ENCODE assay signal across 21 mouse cellular contexts in the genomic region with DNA sequence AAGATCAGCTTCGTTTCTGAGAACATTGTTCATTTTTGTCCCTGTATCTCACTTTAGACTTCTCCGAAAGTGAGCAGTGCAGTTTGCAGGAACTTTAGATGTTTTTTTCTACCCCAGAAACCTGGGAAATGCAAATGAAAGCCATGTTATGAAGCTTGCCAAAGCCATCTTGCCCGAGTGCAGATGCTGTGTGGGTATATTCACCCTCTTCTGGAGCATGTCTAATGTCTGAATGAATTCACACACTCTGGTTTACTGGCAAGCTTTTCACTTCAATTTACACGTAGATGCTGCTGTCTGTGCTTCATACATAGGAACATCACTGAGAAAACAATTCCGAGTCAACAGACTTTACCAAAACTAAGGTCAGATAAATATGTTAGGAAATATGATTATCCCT.
A peak's percentile ranks its signal among the peaks of the same experiment; 100 is the strongest.
DNase-seq lines count a peak whose midpoint lies in the region; ATAC-seq and TF ChIP-seq lines count a peak whose summit lies in the region.
"Had no signal": no experiment of that assay in that cellular context is flagged by ENCODE, and none has a peak within 500 bp of the region (broad histone marks: within the 10 kb centered on the region; RNA-seq: fewer than 3 reads in every experiment).

No protein-coding gene starts in this region.

- no peak overlapping the region for H3K27ac ChIP-seq in forebrain, postnatal 0 days (ENCODE audit: low read depth, low read length)
- no peak overlapping the region for H3K27ac ChIP-seq in forebrain, embryonic 12.5 days
- no peak overlapping the region for H3K27ac ChIP-seq in left cerebral cortex, adult 2 months
- H3K27ac ChIP-seq: embryonic facial prominence, embryonic 12.5 days; liver, embryonic 15.5 days; lung, embryonic 15.5 days; neural tube, embryonic 15.5 days had no signal

- DNase-seq in forebrain, postnatal 0 days, result peak; percentile 13
- peak; percentile 1 to 4 for DNase-seq in left cerebral cortex, adult 9 months (ENCODE audit: low spot score in 2 of 2)
- DNase-seq in left cerebral cortex, adult 2 months (ENCODE audit: extremely low spot score in 1 of 2, low spot score in 2 of 2), result no peak
- peak; percentile 60 for DNase-seq in brain, embryonic 14.5 days (ENCODE audit: low read depth)
- DNase-seq in left cerebral cortex, postnatal 36 days (ENCODE audit: low spot score in 2 of 2), result peak; percentile 9 to 10
- DNase-seq in kidney, adult 11 months, result no peak
- DNase-seq: adrenal gland, postnatal 25 days; cerebellum, adult 11-12 months; gastrocnemius, postnatal 25 days; heart, adult 18-20 months; heart, postnatal 10 days; kidney, adult 18-20 months; liver; lung, postnatal 4 days; thymus, postnatal 25 days had no signal

- H3K9me3 ChIP-seq in forebrain, postnatal 0 days (ENCODE audit: low read length), result no peaks in the 10 kb centered on the region
- no peaks in the 10 kb centered on the region for H3K9me3 ChIP-seq in forebrain, embryonic 12.5 days
- H3K9me3 ChIP-seq: embryonic facial prominence, embryonic 12.5 days; heart, embryonic 12.5 days; liver, embryonic 15.5 days; lung, embryonic 15.5 days; neural tube, embryonic 15.5 days had no signal

- no peak overlapping the region for H3K4me3 ChIP-seq in forebrain, postnatal 0 days (ENCODE audit: low read depth, low read length)
- H3K4me3 ChIP-seq in forebrain, embryonic 12.5 days (replicated peaks), result no peak overlapping the region
- no peak overlapping the region for H3K4me3 ChIP-seq in left cerebral cortex, adult 2 months
- H3K4me3 ChIP-seq: embryonic facial prominence, embryonic 12.5 days; heart, embryonic 12.5 days; liver, embryonic 15.5 days; lung, embryonic 15.5 days; neural tube, embryonic 15.5 days had no signal

- no peak for TF ChIP-seq POLR2A in brain, embryonic 14.5 days (IDR thresholded peaks at IDR 0.05; ENCODE audit: borderline replicate concordance, extremely low read depth, insufficient read depth, insufficient read length, poor library complexity, severe bottlenecking)

- no peak overlapping the region for H3K9ac ChIP-seq in forebrain, postnatal 0 days
- no peak overlapping the region for H3K9ac ChIP-seq in forebrain, embryonic 12.5 days
- H3K9ac ChIP-seq: embryonic facial prominence, embryonic 12.5 days; heart, embryonic 12.5 days; liver, embryonic 15.5 days; lung, embryonic 15.5 days; neural tube, embryonic 15.5 days had no signal

- no peaks in the 10 kb centered on the region for H3K4me1 ChIP-seq in forebrain, postnatal 0 days (ENCODE audit: insufficient read depth)
- no peaks in the 10 kb centered on the region for H3K4me1 ChIP-seq in forebrain, embryonic 12.5 days
- H3K4me1 ChIP-seq: embryonic facial prominence, embryonic 12.5 days; heart, embryonic 12.5 days; liver, embryonic 15.5 days; lung, embryonic 15.5 days; neural tube, embryonic 15.5 days had no signal

- no peaks in the 10 kb centered on the region for H3K27me3 ChIP-seq in forebrain, postnatal 0 days (ENCODE audit: insufficient read depth, low read length)
- 0 out of 2 replicates have a peak, but pooled peaks cover 3% of the 10 kb centered on the region for H3K27me3 ChIP-seq in forebrain, embryonic 12.5 days
- H3K27me3 ChIP-seq: embryonic facial prominence, embryonic 12.5 days; heart, embryonic 12.5 days; liver, embryonic 15.5 days; lung, embryonic 15.5 days; neural tube, embryonic 15.5 days had no signal

- no peaks in the 10 kb centered on the region for H3K36me3 ChIP-seq in forebrain, postnatal 0 days (ENCODE audit: insufficient read depth)
- no peaks in the 10 kb centered on the region for H3K36me3 ChIP-seq in forebrain, embryonic 12.5 days (replicated peaks)
- H3K36me3 ChIP-seq: embryonic facial prominence, embryonic 12.5 days; heart, embryonic 12.5 days; liver, embryonic 15.5 days; lung, embryonic 15.5 days; neural tube, embryonic 15.5 days had no signal

- intact Hi-C loops in left cerebral cortex, adult 2 months (cut with DNase I), result loop anchor here (10.0 kb wide), 1 partner anchor 586 kb away; no protein-coding TSS in a partner anchor
- intact Hi-C loops in left cerebral cortex, postnatal 36 days (cut with DNase I), result no loop called here

- H3K4me2 ChIP-seq in forebrain, postnatal 0 days (ENCODE audit: low read depth), result no peak overlapping the region
- H3K4me2 ChIP-seq in forebrain, embryonic 12.5 days, result no peak overlapping the region
- H3K4me2 ChIP-seq: embryonic facial prominence, embryonic 12.5 days; heart, embryonic 12.5 days; liver, embryonic 15.5 days; lung, embryonic 15.5 days; neural tube, embryonic 15.5 days had no signal

- 58% methylated on average over 5 of the region's 5 CpGs for WGBS in forebrain, postnatal 0 days
- WGBS in forebrain, embryonic 12.5 days, result 85% methylated on average over 5 of the region's 5 CpGs

- ATAC-seq in forebrain, postnatal 0 days, result no peak
- ATAC-seq in forebrain, embryonic 12.5 days (ENCODE audit: low FRiP score), result no peak

- no peak for TF ChIP-seq CTCF in forebrain, postnatal 0 days (IDR thresholded peaks at IDR 0.05; ENCODE audit: low read depth)
- no peak for TF ChIP-seq CTCF in left cerebral cortex, adult 2 months (IDR thresholded peaks at IDR 0.05)
- no peak for TF ChIP-seq CTCF in brain, embryonic 14.5 days (IDR thresholded peaks at IDR 0.05; ENCODE audit: borderline replicate concordance, extremely low read depth, insufficient read depth, insufficient read length)

Comparison
In these comparisons a context has a peak if more than half of its experiments do, and no peak if none do; other contexts are left out.
1. DNase-seq: peak in forebrain, postnatal 0 days (single experiment), left cerebral cortex, adult 9 months (2 of 2), brain, embryonic 14.5 days (single experiment) and left cerebral cortex, postnatal 36 days (2 of 2); none in left cerebral cortex, adult 2 months (0 of 2) and kidney, adult 11 months (single experiment).